Mouse (Mus musculus) limb, embryonic 10.5 days (tissue): Measurements from ENCODE around the gene Mmp11. TPM values are rescaled to one million over a fixed set of nuclear protein-coding genes. Genes with fewer than 3 reads are reported as not detected.

ENCODE experiments used
- DNase-seq: peaks from one replicate; pipeline ENCODE4 v3.0.0-alpha.2; 2017; ENCODE audit warnings: low spot score
- H3K27ac ChIP-seq: fragments of 300-500 bp; sonication (generic); 2 replicates; pipeline ENCODE4 v1.5.1; 2016; ENCODE audit warnings: mild to moderate bottlenecking
- H3K27me3 ChIP-seq: fragments of 300-500 bp; sonication (generic); 2 replicates; pipeline ENCODE4 v1.6.1; 2016; ENCODE audit warnings: low read depth, mild to moderate bottlenecking; ENCODE audit not compliant: poor library complexity, severe bottlenecking
- H3K36me3 ChIP-seq: fragments of 300-500 bp; sonication (generic); 2 replicates; pipeline ENCODE4 v1.6.1; 2016; ENCODE audit warnings: mild to moderate bottlenecking, moderate library complexity
- H3K4me1 ChIP-seq: fragments of 300-500 bp; sonication (generic); 2 replicates; pipeline ENCODE4 v1.6.1; 2016
- H3K4me3 ChIP-seq: fragments of 300-500 bp; sonication (generic); 2 replicates; pipeline ENCODE4 v1.5.1; 2016; ENCODE audit warnings: mild to moderate bottlenecking, moderate library complexity
- H3K9me3 ChIP-seq: fragments of 300-500 bp; sonication (generic); replicated peaks from 2 replicates; pipeline ENCODE4 v1.6.1; 2016; ENCODE audit warnings: mild to moderate bottlenecking
- WGBS: fragments of 180-500 bp; shearing (Covaris S2); methylation state at CpG from one replicate; pipeline ENCODE4 v1.1.7; 2016; 5-methylcytosine and 5-hydroxymethylcytosine counted together
- polyA plus RNA-seq: library from polyadenylated mRNA; unstranded; fragments of >200 nt; fragmentation: Nextera tagmentation; extraction: Ambion mirVana; gene quantifications from 2 replicates; pipeline ENCODE4 v1.2.1, GENCODE M21; 2016

The Mmp11 gene
- 39.6 and 68.1 TPM in 2 replicates for polyA plus RNA-seq

DNA sequence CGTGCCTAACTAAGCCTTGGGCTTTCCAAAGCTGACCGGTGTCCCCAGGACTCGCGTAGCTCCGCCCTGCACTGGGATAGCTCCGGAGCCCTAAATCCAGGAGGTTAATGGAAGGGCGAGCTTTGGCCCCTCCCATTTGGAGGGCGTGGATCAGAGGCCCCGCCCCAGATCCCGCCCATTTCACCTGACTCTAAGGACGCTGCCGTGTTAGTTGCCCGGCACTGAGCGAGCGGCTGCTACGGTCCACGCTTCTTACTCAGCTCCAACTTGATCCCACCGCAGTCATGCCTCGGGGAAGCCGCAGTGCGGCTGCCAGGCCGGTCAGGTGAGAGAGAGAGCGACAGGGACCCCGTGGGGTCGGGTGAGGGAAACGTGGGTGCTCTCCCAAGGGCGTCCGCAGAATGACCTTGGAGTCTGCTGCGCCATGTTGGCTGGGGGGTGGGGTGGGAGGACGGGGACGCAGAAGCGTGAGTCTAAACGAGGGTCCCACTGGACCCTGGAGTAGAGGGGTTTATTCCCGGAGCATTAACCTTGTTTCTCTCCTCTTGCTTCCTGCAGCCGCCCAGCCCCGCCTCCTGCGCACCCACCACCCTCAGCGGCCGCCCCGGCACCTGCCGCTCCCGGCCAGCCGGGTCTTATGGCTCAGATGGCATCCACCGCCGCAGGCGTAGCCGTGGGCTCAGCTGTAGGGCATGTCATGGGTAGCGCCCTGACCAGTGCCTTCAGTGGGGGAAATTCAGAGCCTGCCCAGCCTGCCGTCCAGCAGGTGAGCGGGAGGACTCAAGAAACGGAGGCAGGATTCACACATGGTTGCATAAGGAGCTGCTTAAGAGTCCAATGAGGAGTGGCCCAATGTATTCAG is at the start of gene Mmp11:
TSS of gene Mmp11 (minus strand) at position 817 of the 862 bp plus-strand sequence.
- Histone ChIP-seq H3K4me3 (peak within 1 kb of the TSS; percentile 62), H3K4me1 (peaks cover 41% of the 10 kb centered on the region), H3K36me3 (no peaks in the 10 kb centered on the region), H3K27ac (peak within 1 kb of the TSS; percentile 10; the same call in 1 of the 2 replicates), H3K27me3 (peaks cover 89% of the 10 kb centered on the region), H3K9me3 (no peaks in the 10 kb centered on the region)
- 3% methylated on average over 51 of the region's 51 CpGs for WGBS
- DNase-seq, result peak; percentile 80

- WGBS, result 89% methylated on average over 3 of the region's 3 CpGs
- no peak for DNase-seq
- no peaks in the 10 kb centered on the region for H3K36me3 ChIP-seq
- no peaks in the 10 kb centered on the region for H3K4me1 ChIP-seq
- H3K27ac ChIP-seq, result no peak overlapping the region
- no peaks in the 10 kb centered on the region for H3K9me3 ChIP-seq
- H3K27me3 ChIP-seq, result no peaks in the 10 kb centered on the region
- H3K4me3 ChIP-seq, result no peak overlapping the region
Measured at GRCm38 (mm10) chr10:75979432-75979831, 43.1 kb upstream of the Mmp11 start.

DNA sequence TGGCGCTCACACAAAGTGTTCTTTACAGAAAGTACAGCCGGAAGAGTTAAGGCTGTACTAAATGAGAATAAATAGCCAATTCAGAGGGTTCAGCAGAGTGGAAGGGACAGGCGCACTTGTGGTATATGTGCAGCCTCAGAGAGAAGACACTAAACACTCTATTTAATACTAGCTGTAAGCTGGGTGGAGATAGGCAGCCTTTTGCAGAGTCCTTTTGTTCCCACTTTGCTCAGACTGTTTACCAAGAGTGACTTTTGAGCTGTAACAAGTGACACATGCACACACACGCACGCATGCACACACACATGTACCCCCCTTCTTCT is 42.5 kb upstream of the Mmp11 start:
- Histone ChIP-seq H3K36me3 (no peaks in the 10 kb centered on the region), H3K9me3 (no peaks in the 10 kb centered on the region), H3K27me3 (no peaks in the 10 kb centered on the region), H3K27ac (no peak overlapping the region), H3K4me3 (no peak overlapping the region), H3K4me1 (no peaks in the 10 kb centered on the region)
- DNase-seq, result no peak
- 93% methylated on average over 5 of the region's 5 CpGs for WGBS

- Histone ChIP-seq H3K9me3 (no peaks in the 10 kb centered on the region), H3K36me3 (no peaks in the 10 kb centered on the region), H3K27me3 (no peaks in the 10 kb centered on the region), H3K4me1 (no peaks in the 10 kb centered on the region), H3K27ac (no peak overlapping the region), H3K4me3 (no peak overlapping the region)
- DNase-seq, result no peak
- WGBS, result 56% methylated on average over 10 of the region's 10 CpGs
Measured at GRCm38 (mm10) chr10:75978119-75978834, 42.0 kb upstream of the Mmp11 start.

GRCm38 (mm10) chr10:75975216-75975615 is 38.9 kb upstream of the Mmp11 start:
- H3K4me1 ChIP-seq, result no peaks in the 10 kb centered on the region
- H3K27me3 ChIP-seq, result no peaks in the 10 kb centered on the region
- 79% methylated on average over 5 of the region's 5 CpGs for WGBS
- no peaks in the 10 kb centered on the region for H3K9me3 ChIP-seq
- no peak overlapping the region for H3K27ac ChIP-seq
- DNase-seq, result no peak
- no peak overlapping the region for H3K4me3 ChIP-seq
- no peaks in the 10 kb centered on the region for H3K36me3 ChIP-seq

- Histone ChIP-seq H3K9me3 (no peaks in the 10 kb centered on the region), H3K27ac (no peak overlapping the region), H3K4me3 (no peak overlapping the region), H3K36me3 (no peaks in the 10 kb centered on the region), H3K27me3 (no peaks in the 10 kb centered on the region), H3K4me1 (no peaks in the 10 kb centered on the region)
- DNase-seq, result no peak
- WGBS, result 92% methylated on average over 10 of the region's 10 CpGs
Measured at GRCm38 (mm10) chr10:75973846-75974245, 37.5 kb upstream of the Mmp11 start.

DNA sequence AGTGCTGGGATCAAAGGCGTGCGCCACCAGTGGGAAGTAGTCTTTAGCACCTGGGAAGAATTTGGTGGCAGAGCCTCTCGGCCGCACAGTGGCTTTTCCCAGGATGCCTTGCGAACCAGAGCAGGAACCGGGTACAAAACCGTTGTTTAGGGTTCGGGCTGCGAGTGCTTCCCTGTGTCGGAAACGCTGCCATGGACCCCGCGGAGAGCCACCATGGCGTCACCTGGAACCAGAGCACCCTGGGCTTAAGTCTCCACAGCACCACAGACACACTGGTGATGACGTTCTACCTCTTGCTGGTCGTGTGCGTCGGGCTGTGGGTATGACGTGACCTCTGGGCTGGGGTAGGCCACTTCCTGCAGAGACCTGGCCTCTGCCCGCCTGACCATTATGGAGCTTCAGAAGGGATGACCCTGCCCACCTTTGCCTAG is 18.1 kb upstream of the Mmp11 start, which contains the start of gene Gm5134:
TSS of gene Gm5134 (plus strand) at position 134 of the 431 bp plus-strand sequence.
- WGBS, result 36% methylated on average over 20 of the region's 20 CpGs
- peaks cover 23% of the 10 kb centered on the region for H3K27me3 ChIP-seq
- H3K36me3 ChIP-seq, result no peaks in the 10 kb centered on the region
- H3K9me3 ChIP-seq, result no peaks in the 10 kb centered on the region
- peaks cover 22% of the 10 kb centered on the region for H3K4me1 ChIP-seq
- no peak for DNase-seq
- peak within 1 kb of the TSS; percentile 53 for H3K27ac ChIP-seq
- peak within 1 kb of the TSS; percentile 41 for H3K4me3 ChIP-seq

GRCm38 (mm10) chr10:75951424-75952050 is 15.2 kb upstream of the Mmp11 start:
- no peaks in the 10 kb centered on the region for H3K9me3 ChIP-seq
- DNase-seq, result peak; percentile 52

GRCm38 (mm10) chr10:75950791-75951210 is 14.5 kb upstream of the Mmp11 start:
- Histone ChIP-seq H3K9me3 (no peaks in the 10 kb centered on the region), H3K27ac (peak overlapping the region; percentile 50), H3K27me3 (peaks cover 34% of the 10 kb centered on the region), H3K4me1 (peaks cover 22% of the 10 kb centered on the region), H3K4me3 (peak overlapping the region; percentile 62), H3K36me3 (no peaks in the 10 kb centered on the region)
- peak; percentile 63 for DNase-seq
- under 1% methylated on average over 23 of the region's 23 CpGs for WGBS

More at GRCm38 (mm10) chr10:75951424-75952050, 15.2 kb upstream of the Mmp11 start:
- Histone ChIP-seq H3K36me3 (no peaks in the 10 kb centered on the region), H3K27me3 (peaks cover 34% of the 10 kb centered on the region), H3K27ac (no peak overlapping the region), H3K4me1 (peaks cover 22% of the 10 kb centered on the region), H3K4me3 (peak overlapping the region; percentile 62)
- WGBS, result 6% methylated on average over 13 of the region's 13 CpGs

DNA sequence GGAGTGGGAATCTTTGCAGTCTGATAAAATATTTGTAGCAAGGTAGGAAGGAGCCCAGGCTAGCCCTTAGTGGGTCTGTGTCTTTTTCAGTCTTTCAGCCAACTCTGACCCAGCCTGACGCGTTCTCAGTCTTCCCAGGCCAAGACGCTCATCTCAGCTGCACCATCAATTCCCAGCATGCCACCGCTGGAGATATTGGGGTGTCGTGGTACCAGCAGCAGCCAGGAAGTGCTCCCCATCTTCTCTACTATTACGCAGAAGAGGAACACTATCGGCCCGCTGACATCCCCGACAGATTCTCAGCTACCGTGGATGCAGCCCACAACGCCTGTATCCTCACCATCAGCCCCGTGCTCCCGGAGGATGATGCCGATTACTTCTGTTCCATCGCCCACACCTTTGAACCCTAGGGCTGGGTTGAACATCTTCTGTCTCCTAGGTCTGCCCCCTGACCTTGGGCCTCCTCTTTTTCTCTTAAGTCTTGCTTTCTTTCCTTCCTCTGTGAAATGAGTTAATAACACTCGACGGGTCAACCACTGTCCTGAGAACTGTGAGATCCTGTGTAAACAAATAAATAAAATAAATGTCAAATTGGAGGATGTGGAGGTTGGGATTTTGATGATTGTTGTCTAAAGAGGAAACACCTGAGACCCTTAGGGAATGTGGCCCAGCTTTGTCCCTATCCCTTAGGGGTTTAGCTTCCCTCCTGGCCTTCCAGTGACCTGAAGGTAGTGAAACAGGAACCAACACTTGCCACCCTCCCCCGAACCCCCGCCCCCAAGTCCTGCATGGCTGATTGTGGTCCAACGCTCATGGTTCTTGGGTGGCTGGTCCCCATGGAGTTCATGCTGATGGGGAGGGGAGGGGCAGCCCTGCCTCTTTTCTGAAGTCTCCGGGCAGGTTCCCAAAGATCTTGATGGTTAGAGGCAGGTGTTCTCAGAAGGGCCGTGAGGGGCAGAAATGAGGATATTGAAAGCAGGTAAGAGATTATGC is 13.1 kb upstream of the Mmp11 start:
- Histone ChIP-seq H3K36me3 (no peaks in the 10 kb centered on the region), H3K9me3 (no peaks in the 10 kb centered on the region), H3K27me3 (peaks cover 34% of the 10 kb centered on the region), H3K4me1 (peaks cover 18% of the 10 kb centered on the region), H3K4me3 (no peak overlapping the region), H3K27ac (no peak overlapping the region)
- DNase-seq, result no peak
- WGBS, result 84% methylated on average over 22 of the region's 22 CpGs

- peaks cover 28% of the 10 kb centered on the region for H3K27me3 ChIP-seq
- 82% methylated on average over 5 of the region's 5 CpGs for WGBS
- no peaks in the 10 kb centered on the region for H3K36me3 ChIP-seq
- no peak for DNase-seq
- peaks cover 12% of the 10 kb centered on the region for H3K4me1 ChIP-seq
- H3K9me3 ChIP-seq, result no peaks in the 10 kb centered on the region
- no peak overlapping the region for H3K4me3 ChIP-seq
- H3K27ac ChIP-seq, result no peak overlapping the region
Measured at GRCm38 (mm10) chr10:75948079-75948478, 11.8 kb upstream of the Mmp11 start.

DNA sequence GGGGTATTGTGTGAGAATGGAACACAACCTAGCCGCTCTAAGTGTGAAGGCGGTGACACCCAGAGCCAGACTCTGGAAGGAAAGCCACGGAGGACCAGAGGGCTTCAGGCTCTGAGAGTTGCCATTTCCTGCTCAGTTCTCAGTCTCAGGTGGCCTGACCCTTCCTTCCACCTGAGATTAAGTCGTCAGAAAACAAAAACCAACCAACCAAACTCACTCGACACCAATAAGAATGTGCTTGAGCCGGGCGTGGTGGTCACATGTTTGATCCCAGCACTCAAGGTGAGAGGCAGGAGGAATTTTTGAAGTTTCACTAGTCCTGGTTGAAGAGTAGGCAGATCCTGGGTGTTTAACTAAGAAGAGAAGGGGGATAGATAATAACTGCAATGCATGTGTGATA is 9.6 kb upstream of the Mmp11 start:
- no peak overlapping the region for H3K27ac ChIP-seq
- no peak overlapping the region for H3K4me3 ChIP-seq
- H3K4me1 ChIP-seq, result peaks cover 7% of the 10 kb centered on the region
- DNase-seq, result no peak
- H3K9me3 ChIP-seq, result no peaks in the 10 kb centered on the region
- WGBS, result 86% methylated on average over 7 of the region's 7 CpGs
- H3K27me3 ChIP-seq, result peaks cover 28% of the 10 kb centered on the region
- no peaks in the 10 kb centered on the region for H3K36me3 ChIP-seq
